Mouse (Mus musculus) embryonic facial prominence, embryonic 11.5 days (tissue): ENCODE measurements at regions not wholly inside any gene's neighbourhood (a gene's known extent, or its start where the extent isn't known, plus 50 kb on each side); places are given as distances from the start of the nearest gene placed in this dataset.

Experiments
- ATAC-seq: fragments of 200-750 bp; cut with Nextera tagmentation; replicated peaks from 2 replicates; pipeline ENCODE4 v1.8.0; 2017; ENCODE audit warnings: low read depth; ENCODE audit not compliant: insufficient number of reproducible peaks, low FRiP score, low TSS enrichment
- DNase-seq: peaks from one replicate; pipeline ENCODE4 v3.0.0-alpha.2; 2015; ENCODE audit warnings: low spot score
- H3K27ac ChIP-seq: fragments of 300-500 bp; sonication (generic); replicated peaks from 2 replicates; pipeline ENCODE4 v1.5.1; 2014; ENCODE audit warnings: mild to moderate bottlenecking, low read depth, low read length, control low read depth
- H3K27me3 ChIP-seq: fragments of 300-500 bp; sonication (generic); 2 replicates; pipeline ENCODE4 v1.6.1; 2014; ENCODE audit warnings: mild to moderate bottlenecking, low read length, moderate library complexity, mixed read lengths; ENCODE audit not compliant: control insufficient read depth, insufficient read depth
- H3K36me3 ChIP-seq: fragments of 300-500 bp; sonication (generic); replicated peaks from 2 replicates; pipeline ENCODE4 v1.6.1; 2014; ENCODE audit warnings: low read depth, mild to moderate bottlenecking, low read length, moderate library complexity, mixed read lengths; ENCODE audit not compliant: control insufficient read depth, insufficient read depth
- H3K4me1 ChIP-seq: fragments of 300-500 bp; sonication (generic); 2 replicates; pipeline ENCODE4 v1.6.1; 2014; ENCODE audit warnings: low read length, mixed read lengths; ENCODE audit not compliant: control insufficient read depth, insufficient read depth
- H3K4me2 ChIP-seq: fragments of 300-500 bp; sonication (generic); 2 replicates; pipeline ENCODE4 v1.6.1; 2014; ENCODE audit warnings: low read depth, mild to moderate bottlenecking, control low read depth, low read length, moderate library complexity
- H3K4me3 ChIP-seq: fragments of 300-500 bp; sonication (generic); 2 replicates; pipeline ENCODE4 v1.5.1; 2014; ENCODE audit warnings: low read depth, low read length, control low read depth
- H3K9ac ChIP-seq: fragments of 300-500 bp; sonication (generic); replicated peaks from 2 replicates; pipeline ENCODE4 v1.6.1; 2014; ENCODE audit warnings: mild to moderate bottlenecking, control low read depth, low read length
- H3K9me3 ChIP-seq: fragments of 300-500 bp; sonication (generic); replicated peaks from 2 replicates; pipeline ENCODE4 v1.6.1; 2016; ENCODE audit warnings: mild to moderate bottlenecking, low read length, inconsistent platforms, mixed read lengths; ENCODE audit not compliant: control insufficient read depth
- WGBS: fragments of 180-500 bp; shearing (Covaris S2); extraction: QIAGEN DNeasy Blood & Tissue Kit; methylation state at CpG from one replicate; pipeline ENCODE4 v1.1.7; 2014; 5-methylcytosine and 5-hydroxymethylcytosine counted together

GRCm38 (mm10) chr12:68979232-68979631 lies 179.8 kb downstream of the Rps29 start:
- ATAC-seq (no peak), DNase-seq (no peak)
- no peaks in the 10 kb centered on the region for H3K4me1 ChIP-seq
- H3K4me3 ChIP-seq, result no peak overlapping the region
- no peak overlapping the region for H3K27ac ChIP-seq
- H3K9me3 ChIP-seq, result no peaks in the 10 kb centered on the region
- no peaks in the 10 kb centered on the region for H3K36me3 ChIP-seq
- H3K4me2 ChIP-seq, result no peak overlapping the region
- no peaks in the 10 kb centered on the region for H3K27me3 ChIP-seq
- no peak overlapping the region for H3K9ac ChIP-seq
- WGBS, result 82% methylated on average over 3 of the region's 3 CpGs

DNA sequence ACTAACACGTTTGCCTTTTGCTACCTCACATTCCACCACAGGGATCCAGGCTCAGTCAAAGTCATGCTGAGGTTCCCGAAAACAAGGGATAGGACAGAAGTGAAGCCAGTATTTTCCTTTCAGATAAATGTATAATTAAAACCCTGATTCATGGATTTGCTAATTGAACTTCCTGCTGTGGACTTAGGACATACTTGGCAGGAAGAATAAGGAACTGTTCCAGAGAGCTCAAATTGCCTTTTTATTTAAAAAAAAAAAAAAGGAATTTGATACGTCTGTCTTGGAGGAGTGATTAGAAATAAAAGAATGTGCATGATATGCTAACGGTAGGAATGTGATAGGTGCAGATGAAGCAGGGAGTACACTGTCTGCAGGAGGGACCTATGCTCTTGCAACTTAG lies 181.7 kb downstream of the Rps29 start:
- ATAC-seq, result 0 out of 2 replicates have a peak, but pooled peaks have one; percentile 45
- WGBS, result 57% methylated on average over 4 of the region's 4 CpGs
- no peak for DNase-seq
- Histone ChIP-seq H3K36me3 (no peaks in the 10 kb centered on the region), H3K9ac (no peak overlapping the region), H3K4me3 (no peak overlapping the region), H3K4me2 (no peak overlapping the region), H3K27me3 (no peaks in the 10 kb centered on the region), H3K9me3 (no peaks in the 10 kb centered on the region), H3K27ac (no peak overlapping the region), H3K4me1 (no peaks in the 10 kb centered on the region)

DNA sequence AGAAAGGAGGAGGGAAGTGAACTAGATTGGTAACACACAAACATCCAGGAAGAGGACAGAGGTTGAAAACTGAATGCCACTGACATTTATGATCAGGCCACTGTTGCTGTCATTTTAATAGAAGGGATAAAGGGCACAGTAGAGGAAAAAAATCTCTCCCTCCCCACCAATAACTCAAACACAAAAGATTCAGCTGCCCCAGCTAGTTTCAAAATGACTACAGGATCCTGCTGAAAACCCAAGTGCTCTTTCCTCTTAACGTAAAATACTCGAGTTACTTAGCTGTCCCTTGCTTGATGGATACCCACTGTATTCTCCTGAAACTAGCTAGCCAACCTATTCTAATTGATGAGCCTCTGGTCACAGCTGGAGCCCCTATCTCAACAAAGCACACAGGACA lies 211.7 kb downstream of the Rps29 start:
- no peak overlapping the region for H3K4me2 ChIP-seq
- H3K9me3 ChIP-seq, result no peaks in the 10 kb centered on the region
- no peaks in the 10 kb centered on the region for H3K27me3 ChIP-seq
- H3K9ac ChIP-seq, result no peak overlapping the region
- no peaks in the 10 kb centered on the region for H3K36me3 ChIP-seq
- H3K4me1 ChIP-seq, result no peaks in the 10 kb centered on the region
- no peak for DNase-seq
- no peak for ATAC-seq
- H3K27ac ChIP-seq, result no peak overlapping the region
- no peak overlapping the region for H3K4me3 ChIP-seq
- WGBS, result 83% methylated on average over 2 of the region's 2 CpGs

DNA sequence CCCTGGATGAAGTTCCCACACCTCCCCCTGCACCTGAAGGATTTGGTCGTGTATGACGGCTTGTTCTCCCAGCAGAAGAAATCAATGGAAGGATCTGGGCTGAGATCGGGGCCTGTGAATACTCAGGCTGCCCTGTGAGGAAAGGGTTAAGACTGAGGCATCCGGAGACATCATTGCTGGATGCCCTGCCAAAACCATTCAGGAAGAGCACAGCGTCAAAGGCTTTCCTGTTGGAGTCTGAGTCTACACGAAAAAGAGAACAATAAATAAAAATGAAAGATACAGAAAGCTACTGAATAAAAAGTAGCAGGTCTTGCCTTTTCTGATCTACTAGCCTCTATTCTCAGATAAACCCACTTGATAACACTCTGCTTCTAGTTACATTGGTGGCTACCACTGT lies 248.4 kb downstream of the Rps29 start:
- Histone ChIP-seq H3K27me3 (no peaks in the 10 kb centered on the region), H3K36me3 (no peaks in the 10 kb centered on the region), H3K27ac (no peak overlapping the region), H3K9me3 (no peaks in the 10 kb centered on the region), H3K4me3 (no peak overlapping the region), H3K4me2 (no peak overlapping the region), H3K9ac (no peak overlapping the region), H3K4me1 (no peaks in the 10 kb centered on the region)
- DNase-seq (no peak), ATAC-seq (no peak)
- 31% methylated on average over 6 of the region's 6 CpGs for WGBS

GRCm38 (mm10) chr12:68904770-68905169 lies 254.2 kb downstream of the Rps29 start:
- Histone ChIP-seq H3K27me3 (no peaks in the 10 kb centered on the region), H3K9ac (no peak overlapping the region), H3K4me1 (no peaks in the 10 kb centered on the region), H3K4me3 (no peak overlapping the region), H3K36me3 (no peaks in the 10 kb centered on the region), H3K4me2 (no peak overlapping the region), H3K27ac (no peak overlapping the region), H3K9me3 (no peaks in the 10 kb centered on the region)
- DNase-seq (no peak), ATAC-seq (no peak)
- WGBS, result 75% methylated on average over 1 of the region's 1 CpGs

DNA sequence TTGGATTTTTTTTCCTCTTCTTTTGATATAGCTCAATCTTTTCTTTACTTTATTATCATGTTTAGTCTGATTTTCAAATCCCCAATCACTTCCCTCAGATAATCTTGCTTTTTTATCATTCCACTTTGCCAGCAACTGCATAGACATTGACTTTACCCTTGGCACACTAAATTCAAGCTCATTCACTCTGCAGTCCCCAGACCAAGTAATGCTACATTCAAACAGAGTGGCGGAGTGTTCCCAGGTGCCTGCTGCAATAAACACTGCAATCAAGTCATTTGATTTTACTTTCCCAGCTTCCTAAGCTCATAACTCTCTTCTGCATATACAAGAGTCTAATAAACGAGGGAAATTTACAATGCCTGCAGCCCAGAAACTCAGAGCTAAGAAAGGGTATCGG lies 269.8 kb downstream of the Rps29 start:
- ATAC-seq, result no peak
- no peak for DNase-seq
- 88% methylated on average over 3 of the region's 3 CpGs for WGBS
- H3K36me3 ChIP-seq, result no peaks in the 10 kb centered on the region
- H3K9ac ChIP-seq, result no peak overlapping the region
- H3K4me2 ChIP-seq, result no peak overlapping the region
- H3K27me3 ChIP-seq, result no peaks in the 10 kb centered on the region
- no peak overlapping the region for H3K27ac ChIP-seq
- H3K4me1 ChIP-seq, result no peaks in the 10 kb centered on the region
- H3K4me3 ChIP-seq, result no peak overlapping the region
- H3K9me3 ChIP-seq, result no peaks in the 10 kb centered on the region

GRCm38 (mm10) chr12:68882503-68882902 lies 276.5 kb downstream of the Rps29 start:
- H3K27me3 ChIP-seq, result no peaks in the 10 kb centered on the region
- no peak overlapping the region for H3K4me2 ChIP-seq
- no peaks in the 10 kb centered on the region for H3K4me1 ChIP-seq
- H3K9ac ChIP-seq, result no peak overlapping the region
- DNase-seq (no peak), ATAC-seq (no peak)
- no peak overlapping the region for H3K4me3 ChIP-seq
- H3K36me3 ChIP-seq, result no peaks in the 10 kb centered on the region
- WGBS, result 85% methylated on average over 6 of the region's 6 CpGs
- no peaks in the 10 kb centered on the region for H3K9me3 ChIP-seq
- no peak overlapping the region for H3K27ac ChIP-seq

- Histone ChIP-seq H3K27me3 (no peaks in the 10 kb centered on the region), H3K27ac (no peak overlapping the region), H3K4me3 (no peak overlapping the region), H3K4me1 (no peaks in the 10 kb centered on the region), H3K36me3 (no peaks in the 10 kb centered on the region), H3K9ac (no peak overlapping the region), H3K9me3 (no peaks in the 10 kb centered on the region), H3K4me2 (no peak overlapping the region)
- DNase-seq (no peak), ATAC-seq (no peak)
Observed at GRCm38 (mm10) chr12:68879425-68879824, 279.6 kb downstream of the Rps29 start.

DNA sequence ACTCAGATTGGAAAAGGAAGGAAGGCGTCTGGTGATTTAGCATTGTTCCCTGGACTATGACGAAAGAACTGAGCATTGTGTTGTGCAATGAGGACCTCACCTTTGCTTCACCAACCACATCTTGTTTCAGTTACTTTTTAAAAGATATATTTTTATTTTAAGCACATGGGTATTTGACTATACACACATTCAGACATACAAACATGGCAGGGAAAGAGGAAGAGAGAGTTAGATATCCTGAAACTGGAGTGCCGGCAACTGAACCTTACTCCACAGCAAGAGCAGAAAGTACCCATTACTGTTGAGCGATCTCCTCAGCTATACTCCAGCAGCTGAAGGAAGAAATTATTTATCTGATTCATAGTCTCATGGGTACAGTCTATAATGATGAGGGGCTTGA lies 287.7 kb downstream of the Rps29 start:
- Histone ChIP-seq H3K27ac (no peak overlapping the region), H3K9ac (no peak overlapping the region), H3K36me3 (no peaks in the 10 kb centered on the region), H3K4me3 (no peak overlapping the region), H3K9me3 (no peaks in the 10 kb centered on the region), H3K4me1 (no peaks in the 10 kb centered on the region), H3K4me2 (no peak overlapping the region), H3K27me3 (no peaks in the 10 kb centered on the region)
- no peak for DNase-seq
- no peak for ATAC-seq
- 86% methylated on average over 4 of the region's 4 CpGs for WGBS
